Mouse (Mus musculus) small intestine, adult 2 months (tissue): ENCODE measurements around the gene Klf12. TPM values are rescaled to one million over a fixed set of nuclear protein-coding genes. Genes with fewer than 3 reads are reported as not detected.

Source experiments
- H3K27ac ChIP-seq: fragments of 200-500 bp; 2 replicates; pipeline ENCODE4 v1.5.1; 2012; ENCODE audit warnings: low read depth, low read length, control low read depth, inconsistent platforms; ENCODE audit not compliant: insufficient read depth
- H3K27me3 ChIP-seq: fragments of 200-500 bp; 2 replicates; pipeline ENCODE4 v1.6.1; 2012; ENCODE audit warnings: mild to moderate bottlenecking, moderate library complexity, low read length, inconsistent platforms; ENCODE audit not compliant: control insufficient read depth, insufficient read depth
- H3K36me3 ChIP-seq: fragments of 200-500 bp; 2 replicates; pipeline ENCODE4 v1.6.1; 2012; ENCODE audit warnings: mild to moderate bottlenecking, low read length, control low read depth, inconsistent platforms; ENCODE audit not compliant: control insufficient read depth, insufficient read depth
- H3K4me1 ChIP-seq: fragments of 200-500 bp; 2 replicates; pipeline ENCODE4 v1.6.1; 2012; ENCODE audit warnings: low read length, inconsistent platforms, mixed read lengths; ENCODE audit not compliant: control insufficient read depth, insufficient read depth, insufficient read length
- H3K4me3 ChIP-seq: fragments of 200-500 bp; 2 replicates; pipeline ENCODE4 v1.5.1; 2012; ENCODE audit warnings: low read depth, mild to moderate bottlenecking, control low read depth, inconsistent platforms, low read length, moderate library complexity
- CTCF ChIP-seq: fragments of 200-500 bp; IDR thresholded peaks from 2 replicates; pipeline ENCODE4 v1.5.1; 2012; ENCODE audit warnings: low read depth, mild to moderate bottlenecking, control low read depth, inconsistent platforms, low read length, moderate library complexity, mixed read lengths; ENCODE audit not compliant: insufficient replicate concordance, insufficient read length; ENCODE audit errors: extremely low read depth
- POLR2A ChIP-seq: fragments of 200-500 bp; IDR thresholded peaks from 2 replicates; pipeline ENCODE4 v1.6.1; 2012; ENCODE audit warnings: low read depth, mild to moderate bottlenecking, control low read depth, inconsistent platforms, low read length, moderate library complexity
- WGBS: fragments of 180-500 bp; shearing (Covaris S2); methylation state at CpG from one replicate; pipeline ENCODE4 v1.1.7; 2018; 5-methylcytosine and 5-hydroxymethylcytosine counted together
- polyA plus RNA-seq: library from polyadenylated mRNA; depleted of rRNA; stranded (reverse); fragments of >200 nt; gene quantifications from 2 replicates; pipeline ENCODE4 v1.2.3, GENCODE M21; 2012

Gene Klf12
- polyA plus RNA-seq, 1 experiment, result 1.1 TPM

DNA sequence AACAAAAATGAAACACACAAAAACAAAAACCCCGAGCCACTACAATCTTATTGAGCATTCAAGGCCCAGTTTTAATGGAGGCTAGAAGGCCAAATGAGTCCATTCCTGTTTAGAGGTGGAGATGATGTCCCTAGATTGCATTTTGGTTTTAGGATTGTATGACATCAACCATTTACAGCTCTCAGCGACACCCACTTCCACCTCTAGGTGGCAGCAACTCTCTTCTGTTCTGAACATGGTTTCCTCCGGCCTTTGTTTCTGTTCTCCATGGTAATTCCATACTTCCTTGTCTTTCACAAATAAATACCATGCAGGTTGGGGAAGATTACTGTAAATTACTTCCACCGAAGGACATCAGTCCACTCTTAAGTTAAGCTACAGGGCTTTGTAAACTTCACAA, 352.6 kb downstream of the Klf12 start:
- Histone ChIP-seq H3K27me3 (no peaks in the 10 kb centered on the region), H3K4me3 (no peak overlapping the region), H3K4me1 (no peaks in the 10 kb centered on the region; the same call in 1 of the 2 replicates), H3K36me3 (no peaks in the 10 kb centered on the region), H3K27ac (no peak overlapping the region)
- no peak for TF ChIP-seq CTCF
- TF ChIP-seq POLR2A, result no peak
- 2% methylated on average over 4 of the region's 4 CpGs for WGBS

DNA sequence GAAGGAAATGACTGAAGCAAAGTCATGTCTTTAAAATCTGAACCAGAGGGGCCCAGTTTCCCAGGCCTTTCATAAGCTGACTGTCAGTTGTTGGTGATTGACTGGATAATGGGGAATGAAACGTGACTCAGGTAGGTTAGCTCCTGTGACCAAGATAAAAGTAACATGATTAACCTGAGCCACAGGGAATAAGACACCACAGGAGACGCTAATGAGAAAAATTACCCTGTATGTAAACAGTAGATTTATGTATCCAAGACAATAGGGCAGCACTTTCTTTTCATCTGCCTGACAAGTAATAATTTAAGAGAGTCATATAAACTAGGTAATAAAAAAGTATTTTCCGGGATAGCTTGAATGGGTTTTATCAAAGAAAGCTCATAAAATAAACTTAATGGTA, 372.6 kb downstream of the Klf12 start:
- Histone ChIP-seq H3K27me3 (no peaks in the 10 kb centered on the region), H3K27ac (no peak overlapping the region), H3K4me1 (no peaks in the 10 kb centered on the region), H3K36me3 (no peaks in the 10 kb centered on the region), H3K4me3 (no peak overlapping the region)
- TF ChIP-seq POLR2A (no peak), CTCF (no peak)
- 29% methylated on average over 3 of the region's 3 CpGs for WGBS

- Histone ChIP-seq H3K36me3 (no peaks in the 10 kb centered on the region), H3K27ac (no peak overlapping the region), H3K4me3 (no peak overlapping the region), H3K4me1 (no peaks in the 10 kb centered on the region), H3K27me3 (no peaks in the 10 kb centered on the region)
- WGBS, result 80% methylated on average over 5 of the region's 5 CpGs
- TF ChIP-seq CTCF (no peak), POLR2A (no peak)
Measured at GRCm38 (mm10) chr14:99910876-99911275, 373.6 kb downstream of the Klf12 start.

DNA sequence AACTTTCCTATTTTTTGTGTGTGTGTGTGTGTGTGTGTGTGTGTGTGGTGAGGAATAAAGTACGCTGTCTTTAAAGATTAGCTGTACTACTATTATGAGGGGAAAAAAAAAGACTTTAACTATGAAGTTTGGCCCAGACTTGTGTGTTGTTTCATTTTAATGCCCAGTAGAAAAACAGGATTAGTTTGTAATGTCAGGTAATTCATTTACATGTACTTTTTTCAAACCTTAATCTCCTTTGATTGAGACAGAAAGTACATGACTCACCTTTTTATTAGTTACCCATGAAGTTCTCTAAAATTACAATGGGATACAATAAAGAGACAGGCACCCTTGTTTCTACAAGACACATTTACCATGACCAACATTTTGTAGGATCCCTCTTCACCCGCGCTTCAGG, 383.6 kb downstream of the Klf12 start:
- no peaks in the 10 kb centered on the region for H3K27me3 ChIP-seq
- H3K4me1 ChIP-seq, result no peaks in the 10 kb centered on the region
- H3K4me3 ChIP-seq, result no peak overlapping the region
- no peak overlapping the region for H3K27ac ChIP-seq
- WGBS, result 96% methylated on average over 3 of the region's 3 CpGs
- no peaks in the 10 kb centered on the region for H3K36me3 ChIP-seq
- no peak for TF ChIP-seq POLR2A
- TF ChIP-seq CTCF, result no peak

GRCm38 (mm10) chr14:99898861-99899260, 385.6 kb downstream of the Klf12 start:
- TF ChIP-seq POLR2A (no peak), CTCF (no peak)
- 91% methylated on average over 3 of the region's 3 CpGs for WGBS
- Histone ChIP-seq H3K4me1 (no peaks in the 10 kb centered on the region), H3K27ac (no peak overlapping the region), H3K4me3 (no peak overlapping the region), H3K36me3 (no peaks in the 10 kb centered on the region), H3K27me3 (no peaks in the 10 kb centered on the region)

DNA sequence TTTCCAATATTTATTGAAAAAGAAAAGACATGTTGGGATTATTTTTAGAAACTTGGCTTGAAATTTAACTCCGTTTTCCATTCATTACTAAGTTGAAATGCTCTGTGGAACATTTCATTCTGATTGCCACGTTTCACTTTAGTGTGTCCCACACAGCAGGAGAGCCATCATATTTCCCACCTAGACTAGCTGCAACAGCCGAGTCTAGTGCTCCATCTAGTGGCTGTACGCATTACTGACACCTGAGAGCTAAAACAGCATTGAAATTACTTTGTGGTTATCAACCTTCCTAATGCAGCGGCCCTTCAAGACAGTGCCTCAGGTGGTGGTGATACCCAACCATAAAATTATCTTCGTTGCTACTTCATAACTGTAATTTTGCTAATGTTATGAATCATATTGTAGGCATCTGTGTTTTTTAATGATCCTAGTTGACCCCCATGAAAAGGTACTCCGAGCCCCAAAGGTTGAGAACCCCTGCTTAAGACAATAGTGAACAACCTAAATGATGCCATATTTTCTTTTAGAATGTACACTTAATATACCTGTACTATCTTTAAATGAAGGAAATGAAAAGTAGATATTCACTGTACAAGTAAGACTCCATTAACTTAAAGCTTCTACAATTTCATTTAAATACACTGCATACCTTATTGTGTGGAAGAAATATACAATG, 389.6 kb downstream of the Klf12 start:
- no peaks in the 10 kb centered on the region for H3K36me3 ChIP-seq
- TF ChIP-seq POLR2A (no peak), CTCF (peak; percentile 50; the same call in 1 of the 2 replicates)
- no peaks in the 10 kb centered on the region for H3K27me3 ChIP-seq
- no peak overlapping the region for H3K27ac ChIP-seq
- H3K4me1 ChIP-seq, result no peaks in the 10 kb centered on the region
- 16% methylated on average over 7 of the region's 7 CpGs for WGBS
- no peak overlapping the region for H3K4me3 ChIP-seq

GRCm38 (mm10) chr14:99894062-99894461, 390.4 kb downstream of the Klf12 start:
- H3K27me3 ChIP-seq, result no peaks in the 10 kb centered on the region
- WGBS, result 81% methylated on average over 14 of the region's 14 CpGs
- no peaks in the 10 kb centered on the region for H3K4me1 ChIP-seq
- TF ChIP-seq POLR2A (no peak), CTCF (no peak)
- no peak overlapping the region for H3K27ac ChIP-seq
- H3K4me3 ChIP-seq, result no peak overlapping the region
- H3K36me3 ChIP-seq, result no peaks in the 10 kb centered on the region

- Histone ChIP-seq H3K27ac (no peak overlapping the region), H3K36me3 (no peaks in the 10 kb centered on the region), H3K4me3 (no peak overlapping the region), H3K4me1 (no peaks in the 10 kb centered on the region), H3K27me3 (no peaks in the 10 kb centered on the region)
- 58% methylated on average over 2 of the region's 2 CpGs for WGBS
- TF ChIP-seq POLR2A, result no peak
- TF ChIP-seq CTCF, result no peak
Measured at GRCm38 (mm10) chr14:99886503-99886902, 398.0 kb downstream of the Klf12 start.
